Mouse (Mus musculus): ENCODE data around the gene Phox2b.

GRCm38 (mm10) chr5:67091766-67092165, 7.3 kb downstream of the Phox2b start:
- TF ChIP-seq CTCF (IDR thresholded peaks at IDR 0.05; ENCODE audit: low read depth, low read length) = no peak
- TF ChIP-seq POLR2A (IDR thresholded peaks at IDR 0.05; ENCODE audit: insufficient read depth, low read length) = no peak

All from ES-Bruce4 (cell line).